Mouse (Mus musculus): ENCODE results near the gene Ocel1. TPM values are rescaled to one million over a fixed set of nuclear protein-coding genes. Genes with fewer than 3 reads are reported as not detected.
"Not testable (repeated sequence)": the region's sequence is repeated elsewhere in the genome, so short reads cannot be mapped to it uniquely, and the experiment has no call there.

Ocel1 gene
- 10 to 100 TPM; 13.3 to 16.5 (median 14.7) TPM for total RNA-seq (2022)

DNA sequence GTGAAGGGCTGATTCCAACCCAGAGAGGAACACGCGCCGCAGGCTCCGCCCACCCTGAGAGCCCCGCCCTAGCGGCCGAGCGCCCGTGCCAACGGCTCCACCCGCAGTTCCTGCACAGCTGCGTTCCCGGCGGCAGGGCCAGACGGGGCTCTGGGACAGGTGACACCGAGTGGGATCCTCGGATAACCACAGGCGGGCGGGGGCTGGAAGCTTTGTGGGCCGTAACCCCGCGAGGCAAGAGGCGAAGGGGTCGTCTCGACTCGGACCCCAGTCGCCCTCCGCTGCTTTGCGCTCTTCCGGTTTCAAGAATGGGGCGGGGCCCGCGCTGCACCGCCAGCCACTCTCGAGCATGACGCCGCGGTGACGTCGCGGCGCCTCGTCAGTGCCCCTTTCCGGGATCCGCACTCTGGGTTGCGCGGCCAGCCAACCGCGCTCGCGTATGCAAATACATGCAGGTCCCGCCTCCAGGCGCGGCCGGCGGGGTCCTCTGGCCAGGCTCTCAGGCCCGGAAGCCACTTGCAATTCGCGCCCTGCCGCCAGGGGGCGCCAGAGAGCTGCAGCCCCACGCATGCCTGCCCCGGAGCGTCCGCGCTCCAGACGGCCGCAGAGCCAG is at the start of gene Ocel1:
Gene Ocel1, plus strand, starts transcription at position 63 of the 613 bp plus-strand sequence.
- peak; percentile 94 to 99 for DNase-seq (ENCODE audit: low spot score in 2 of 2)

DNA sequence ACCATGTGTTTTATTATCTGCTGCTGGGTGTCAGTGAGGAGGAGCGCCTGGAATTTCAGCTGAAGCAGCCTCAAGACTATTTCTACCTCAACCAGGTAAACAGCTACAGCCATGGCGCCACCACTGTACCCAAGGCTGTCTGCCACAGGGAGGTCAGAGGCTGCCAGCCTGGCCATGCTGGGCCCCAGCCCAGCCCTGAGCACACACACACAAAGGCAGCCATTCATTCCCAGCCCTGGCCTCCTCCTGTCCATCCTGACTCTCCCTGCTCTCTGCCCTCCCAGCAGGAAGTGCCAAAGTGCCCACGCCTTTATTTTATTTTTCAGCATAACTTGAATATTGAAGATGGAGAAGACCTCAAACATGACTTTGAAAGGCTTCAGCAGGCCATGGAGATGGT is 48.2 kb upstream of the Ocel1 start:
- no peak for DNase-seq (ENCODE audit: low spot score in 2 of 2)

DNA sequence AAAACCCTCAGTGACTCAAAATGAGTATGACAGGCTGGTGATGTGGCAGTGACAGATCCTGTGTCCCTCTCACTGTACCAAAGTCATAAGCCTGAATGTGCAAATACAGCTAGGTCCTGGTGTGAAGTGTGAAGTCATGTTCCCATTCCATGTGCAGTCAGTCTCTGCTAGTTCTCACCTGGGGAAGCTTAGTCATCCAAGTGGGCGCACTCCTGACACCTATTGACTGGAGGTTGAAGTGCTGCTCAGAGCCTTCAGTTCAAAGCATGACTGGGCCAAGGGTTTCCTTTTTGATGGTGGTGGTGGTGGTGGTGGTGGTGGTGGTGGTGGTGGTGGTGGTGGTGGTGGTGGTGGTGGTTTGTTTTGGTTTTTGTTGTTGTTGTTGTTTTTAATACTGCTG is 46.2 kb upstream of the Ocel1 start:
- no peak for DNase-seq (ENCODE audit: low spot score in 2 of 2)

GRCm38 (mm10) chr8:71337834-71338233 is 33.3 kb upstream of the Ocel1 start:
- DNase-seq (ENCODE audit: low spot score in 2 of 2) = not testable (repeated sequence)

DNA sequence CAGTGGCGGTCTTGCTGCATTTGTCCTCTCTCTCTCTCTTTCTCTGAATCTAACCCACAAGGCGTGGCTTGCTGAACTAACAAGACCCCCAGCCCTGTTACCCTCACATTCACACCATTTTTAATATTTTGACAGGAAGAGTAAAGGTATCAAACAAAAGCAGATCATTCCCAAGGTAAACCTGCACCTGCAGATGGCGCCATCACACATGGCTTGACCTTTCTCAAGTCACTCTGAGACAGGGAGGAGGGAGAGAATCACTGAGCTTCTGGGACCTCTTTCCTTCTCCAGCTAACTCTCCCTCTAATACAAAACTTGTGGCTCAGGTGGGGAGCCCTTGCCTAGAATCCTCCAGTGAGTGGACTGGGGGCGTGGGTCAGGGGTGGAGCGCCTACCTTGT is 30.5 kb upstream of the Ocel1 start:
- no peak for DNase-seq (ENCODE audit: low spot score in 2 of 2)

DNA sequence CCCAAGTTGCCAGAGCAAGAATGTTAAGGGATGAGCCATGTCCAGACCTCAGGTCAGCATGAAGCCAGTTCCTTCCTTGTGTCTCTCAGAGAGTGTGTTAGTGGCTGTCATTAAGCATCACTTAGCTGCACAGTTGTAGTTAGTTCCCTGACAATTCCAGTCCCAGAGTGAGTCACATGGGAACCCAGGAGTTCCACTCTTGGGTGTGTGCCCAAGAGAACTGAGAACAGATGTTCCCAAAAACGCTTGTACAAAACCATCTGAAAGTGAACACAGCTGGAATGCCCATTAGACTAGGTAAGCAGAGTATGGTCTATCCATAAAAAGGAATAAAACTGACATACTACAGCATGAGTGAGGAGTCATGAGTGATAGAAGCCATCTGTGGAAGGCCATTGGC is 24.5 kb upstream of the Ocel1 start:
- no peak for DNase-seq (ENCODE audit: low spot score in 2 of 2)

DNA sequence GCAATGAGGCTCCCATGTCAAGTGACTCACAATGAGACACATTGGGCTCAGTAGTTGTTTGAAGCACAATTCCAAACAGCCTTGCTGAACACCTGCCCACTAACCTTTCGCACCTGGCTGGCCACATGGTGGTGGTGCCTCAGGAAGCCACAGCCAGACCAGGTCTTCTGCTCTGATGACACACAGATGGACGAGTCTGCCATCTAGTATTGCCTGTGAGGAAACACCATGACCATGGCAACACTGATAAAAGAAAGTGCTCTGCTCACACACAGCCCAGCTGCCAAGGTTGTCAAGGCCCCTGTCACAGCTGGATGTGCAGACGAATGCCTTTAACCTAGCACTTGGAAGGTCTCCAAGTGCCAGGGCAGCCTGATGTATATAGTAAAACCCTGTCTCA is 20.0 kb upstream of the Ocel1 start:
- no peak for DNase-seq (ENCODE audit: low spot score in 2 of 2)

- no peak for DNase-seq (ENCODE audit: low spot score in 2 of 2)
Measured at GRCm38 (mm10) chr8:71351520-71351919, 19.6 kb upstream of the Ocel1 start.

- no peak for DNase-seq (ENCODE audit: low spot score in 2 of 2)
Measured at GRCm38 (mm10) chr8:71358026-71358425, 13.1 kb upstream of the Ocel1 start.

DNA sequence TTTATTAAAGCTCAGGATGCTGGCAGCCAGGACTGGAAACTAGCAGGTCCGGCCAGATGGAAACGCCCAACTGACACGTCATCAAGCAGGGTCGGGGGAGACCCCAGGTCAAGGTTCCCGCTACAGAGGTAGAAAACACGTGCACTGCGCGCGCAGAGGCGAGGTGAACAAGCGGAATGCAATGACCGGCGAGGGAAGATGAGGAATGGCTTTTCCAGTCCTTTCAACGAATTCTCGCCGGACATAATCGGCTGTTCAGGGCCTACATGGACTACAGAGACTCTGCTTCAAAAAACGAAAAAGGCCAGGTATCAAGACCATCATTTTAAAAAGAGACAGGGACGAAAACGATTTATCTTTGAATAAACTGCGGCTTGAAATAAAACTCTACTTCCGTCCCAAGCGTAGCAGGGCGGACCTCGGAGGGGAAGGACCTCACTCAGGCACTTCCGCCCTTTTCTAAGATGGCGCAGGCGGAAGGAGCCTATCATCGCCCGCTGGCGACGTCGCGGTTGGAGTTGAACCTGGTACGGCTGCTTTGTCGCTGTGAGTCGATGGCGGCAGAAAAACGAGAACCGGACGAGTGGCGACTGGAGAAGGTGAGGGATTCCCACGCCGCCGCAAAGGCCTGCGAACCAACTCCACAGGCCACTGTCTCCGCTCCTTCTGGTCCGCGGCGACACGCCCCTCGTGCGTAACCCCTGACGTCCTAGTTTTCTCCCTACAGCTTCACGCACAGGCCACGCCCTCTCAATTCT is 4.1 kb upstream of the Ocel1 start, which contains the start of gene Use1:
Gene Use1, plus strand, starts transcription at position 78 of the 758 bp plus-strand sequence.
- peak; percentile 93 to 94 for DNase-seq (ENCODE audit: low spot score in 2 of 2)

DNA sequence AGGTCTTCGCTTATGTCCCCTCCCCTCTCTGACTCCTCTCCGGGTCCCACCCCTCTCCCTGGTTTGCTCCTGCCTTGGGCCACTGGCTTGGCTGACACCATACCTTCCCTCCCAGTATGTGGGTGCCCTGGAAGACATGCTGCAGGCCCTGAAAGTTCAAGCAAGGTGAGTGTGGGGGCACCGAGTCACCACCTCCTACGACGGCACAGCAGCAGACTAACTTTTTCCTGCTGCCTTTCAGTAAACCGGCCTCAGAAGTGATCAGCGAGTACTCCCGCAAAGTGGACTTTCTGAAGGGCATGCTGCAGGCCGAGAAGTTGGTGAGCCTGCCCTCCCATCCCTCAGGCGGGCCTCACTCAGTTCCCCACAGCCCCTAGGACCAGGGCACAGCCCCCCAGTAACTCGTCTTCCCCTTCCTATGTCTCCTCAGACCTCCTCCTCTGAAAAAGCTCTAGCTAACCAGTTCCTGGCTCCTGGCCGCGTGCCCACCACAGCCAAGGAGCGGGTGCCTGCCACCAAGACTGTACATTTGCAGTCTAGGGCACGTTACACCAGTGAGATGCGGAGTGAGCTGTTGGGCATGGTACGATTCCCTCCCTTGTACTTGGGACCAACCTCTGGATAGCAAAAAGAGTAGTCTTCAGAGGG is 3.4 kb upstream of the Ocel1 start:
- no peak for DNase-seq (ENCODE audit: low spot score in 2 of 2)

GRCm38 (mm10) chr8:71368366-71368765 is 2.7 kb upstream of the Ocel1 start:
- DNase-seq (ENCODE audit: low spot score in 2 of 2) = no peak

DNA sequence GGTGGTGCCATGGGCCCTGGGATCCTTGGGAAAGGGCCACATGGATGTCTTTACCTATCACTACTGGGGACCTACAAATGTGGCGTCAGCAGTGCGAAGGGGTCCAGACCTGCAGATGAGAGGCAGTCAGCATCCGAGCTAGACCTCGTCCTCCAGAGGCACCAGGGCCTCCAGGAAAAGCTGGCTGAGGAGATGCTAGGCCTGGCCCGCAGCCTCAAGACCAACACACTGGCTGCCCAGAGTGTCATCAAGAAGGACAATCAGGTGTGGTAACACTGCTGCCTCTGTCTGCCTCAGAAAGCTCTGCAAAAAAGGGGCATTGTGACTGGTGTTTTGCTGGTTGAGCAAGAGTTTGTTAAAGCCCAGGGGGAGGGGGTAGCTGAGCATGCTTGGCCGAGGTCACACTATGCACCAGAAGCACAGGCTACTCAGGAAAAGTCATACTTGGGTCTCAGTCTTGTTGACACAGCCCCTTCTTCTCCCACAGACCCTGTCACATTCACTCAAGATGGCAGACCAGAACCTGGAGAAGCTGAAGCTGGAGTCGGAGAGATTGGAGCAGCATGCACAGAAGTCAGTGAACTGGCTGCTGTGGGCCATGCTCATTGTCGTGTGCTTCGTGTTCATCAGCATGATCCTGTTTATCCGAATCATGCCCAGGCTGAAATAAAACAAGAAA is 1.9 kb upstream of the Ocel1 start:
- no peak for DNase-seq (ENCODE audit: low spot score in 2 of 2)

DNA sequence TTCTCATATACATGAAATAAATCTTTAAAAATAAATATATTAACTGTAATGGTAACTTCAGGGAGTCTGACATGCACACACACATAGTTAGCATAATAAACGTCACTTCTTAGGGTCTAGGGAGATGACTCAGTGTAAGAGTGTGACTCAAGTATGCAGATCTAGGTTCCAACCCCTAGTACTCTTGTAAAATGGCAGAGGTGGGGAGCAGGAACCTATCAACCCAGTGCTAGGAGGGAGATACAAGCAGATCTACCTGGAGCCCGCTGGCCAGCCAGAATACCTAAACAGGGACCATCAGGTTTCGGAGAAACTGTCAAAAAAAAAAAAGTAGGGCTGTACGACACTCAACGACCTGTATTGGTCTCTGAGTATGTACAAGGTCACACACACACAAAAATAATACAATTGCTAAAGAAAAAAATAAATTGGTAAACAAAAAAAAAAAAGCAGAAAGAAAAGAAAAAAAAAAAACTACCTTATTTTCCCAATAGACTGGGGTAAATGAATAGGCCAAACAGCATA is 325 bp upstream of the Ocel1 start:
- DNase-seq (ENCODE audit: low spot score in 2 of 2) = no peak

- DNase-seq (ENCODE audit: low spot score in 2 of 2) = no peak
Measured at GRCm38 (mm10) chr8:71372427-71372826, 1.3 kb downstream of the Ocel1 start.

- DNase-seq (ENCODE audit: low spot score in 2 of 2) = no peak
Measured at GRCm38 (mm10) chr8:71373000-71373399, 1.9 kb downstream of the Ocel1 start.

GRCm38 (mm10) chr8:71374616-71375206 is 3.6 kb downstream of the Ocel1 start:
- no peak for DNase-seq (ENCODE audit: low spot score in 2 of 2)

GRCm38 (mm10) chr8:71375581-71376422 is 4.7 kb downstream of the Ocel1 start:
- DNase-seq (ENCODE audit: low spot score in 2 of 2) = peak in 1 of 2 experiments; percentile 65

DNA sequence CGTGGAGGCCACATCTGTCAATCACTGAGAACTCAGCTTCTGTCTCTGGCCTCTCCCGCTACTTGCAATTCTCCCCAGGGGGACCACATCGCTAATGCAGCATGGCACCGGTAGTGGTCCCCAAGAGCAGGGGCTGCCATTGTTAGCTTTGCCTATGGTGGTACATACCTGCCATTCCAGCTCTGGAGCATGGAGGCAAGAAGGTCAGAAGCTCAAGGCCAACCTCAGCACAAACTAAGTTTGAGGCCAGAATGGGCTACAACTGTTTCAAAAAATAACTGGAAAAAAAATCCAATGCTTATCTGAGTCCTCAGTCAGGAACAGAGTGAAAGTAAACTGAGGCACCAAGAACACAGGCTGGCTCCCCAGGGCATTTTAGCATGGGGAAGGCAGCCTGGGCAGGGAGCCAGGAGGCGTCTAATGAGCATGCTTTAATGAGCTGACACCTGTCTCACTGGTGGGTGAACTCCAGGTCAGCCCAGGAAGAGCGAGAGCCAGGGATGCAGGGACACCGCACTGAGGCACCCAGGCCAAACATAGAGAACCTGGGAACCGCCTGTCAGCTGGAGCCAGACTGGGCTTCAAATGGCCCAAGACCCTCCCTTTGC is 5.4 kb downstream of the Ocel1 start:
- DNase-seq (ENCODE audit: low spot score in 2 of 2) = no peak

DNA sequence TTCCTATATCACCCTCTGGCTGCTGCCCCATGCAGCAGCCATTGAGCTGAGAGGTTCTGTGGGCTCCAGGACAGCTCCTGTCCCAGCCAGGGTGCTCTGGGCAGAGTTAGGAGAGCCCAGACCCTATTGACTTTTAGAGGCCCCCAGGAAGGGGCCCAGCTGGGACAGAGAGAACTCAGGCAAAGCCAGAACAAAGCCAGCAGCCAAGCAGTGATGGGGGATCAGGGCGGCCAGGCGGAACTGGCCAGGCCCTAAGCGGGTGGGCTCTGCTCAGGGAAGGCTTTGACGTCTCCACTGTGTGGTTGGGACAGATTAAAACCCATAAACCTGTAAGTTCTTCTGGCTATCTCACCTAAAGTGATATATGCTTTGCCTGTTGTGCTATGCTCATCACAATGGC is 7.9 kb downstream of the Ocel1 start:
- no peak for DNase-seq (ENCODE audit: low spot score in 2 of 2)

All from left cerebral cortex, adult 8-10 months (tissue).